Mouse (Mus musculus) layer of hippocampus, adult 9-10 months (tissue): ENCODE results near the gene Map4k4.

Experiments used
- DNase-seq: peaks from one replicate; pipeline ENCODE4 v3.0.0; 2022; ENCODE audit warnings: low spot score

Map4k4 gene

DNA sequence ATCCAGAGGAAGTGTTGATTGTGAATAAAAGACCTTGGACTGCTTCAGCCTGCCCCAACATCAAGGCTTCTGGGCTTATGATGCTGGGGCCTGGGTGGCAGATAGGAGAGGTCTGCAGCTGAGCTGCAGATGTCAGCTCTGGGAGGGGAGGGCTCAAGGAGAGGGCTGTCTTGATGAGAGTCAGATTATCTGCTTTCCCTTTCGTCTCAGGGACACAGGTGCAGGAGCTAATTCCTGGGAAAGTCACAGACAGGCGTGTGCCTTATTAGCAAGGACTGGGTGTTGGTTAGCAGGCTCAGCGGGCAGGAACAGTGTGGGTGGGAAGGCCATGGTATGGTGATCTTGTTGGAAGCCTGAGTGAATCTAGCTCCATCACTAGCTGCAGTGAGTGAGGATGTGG, 63.1 kb downstream of the Map4k4 start:
- no peak for DNase-seq

DNA sequence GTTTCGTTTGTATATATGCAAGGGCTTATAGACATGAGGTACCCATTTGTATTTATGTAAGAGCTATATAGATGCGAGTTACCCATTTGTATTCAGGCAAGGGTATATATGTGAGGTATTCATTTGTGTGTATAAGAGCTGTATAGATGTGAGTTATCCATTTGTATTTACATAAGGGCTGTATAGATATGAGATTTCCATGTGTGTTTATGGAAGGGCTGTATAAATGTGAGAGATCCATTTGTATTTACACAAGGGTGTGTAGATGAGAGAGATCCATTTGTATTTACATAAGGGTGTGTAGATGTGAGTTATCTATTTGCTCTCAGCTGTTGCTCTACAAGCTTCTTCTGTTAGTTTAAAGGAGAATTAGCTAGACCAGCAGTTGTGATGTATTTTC, 63.7 kb downstream of the Map4k4 start:
- DNase-seq, result no peak

DNA sequence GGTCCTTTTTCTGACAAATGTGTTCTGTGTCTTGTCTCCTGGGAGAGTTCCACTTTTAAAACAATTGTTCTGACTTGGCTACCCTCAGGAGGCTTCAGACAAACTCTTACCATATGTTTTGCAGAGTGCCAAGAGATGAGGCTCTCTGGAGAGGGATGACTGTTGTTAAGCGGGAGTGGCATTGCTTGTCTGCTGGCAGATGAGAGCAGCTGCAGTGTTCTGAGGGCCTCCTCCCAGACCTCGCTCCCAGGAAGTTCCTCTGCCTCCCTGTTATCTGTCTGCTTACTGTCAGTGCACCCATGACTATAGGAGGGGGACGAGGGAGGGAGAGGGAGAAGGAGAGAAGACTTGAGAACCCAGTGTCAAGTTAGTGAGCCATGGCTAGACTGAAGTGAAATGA, 64.7 kb downstream of the Map4k4 start:
- no peak for DNase-seq

DNA sequence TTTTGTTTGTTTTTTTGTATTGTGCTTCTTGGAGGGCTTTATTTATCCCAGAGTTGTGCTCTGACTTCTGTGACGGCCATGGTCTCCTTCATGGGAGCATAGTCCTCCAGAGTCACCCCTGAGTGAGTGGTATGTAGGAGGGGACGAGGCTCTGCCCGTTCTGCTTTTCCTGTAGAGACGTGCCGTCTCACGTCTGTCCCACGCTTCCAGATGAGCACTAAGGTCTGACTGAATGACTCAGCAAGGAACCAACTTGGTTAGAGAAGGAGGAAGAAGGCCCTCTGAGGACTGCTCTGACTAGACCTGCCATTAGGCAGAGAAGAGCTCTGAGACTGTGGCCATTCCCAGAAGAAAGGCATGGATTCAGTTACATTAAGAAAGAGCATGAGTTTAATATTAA, 68.3 kb downstream of the Map4k4 start:
- DNase-seq, result no peak

GRCm38 (mm10) chr1:39969771-39970406, 69.2 kb downstream of the Map4k4 start:
- DNase-seq, result no peak

DNA sequence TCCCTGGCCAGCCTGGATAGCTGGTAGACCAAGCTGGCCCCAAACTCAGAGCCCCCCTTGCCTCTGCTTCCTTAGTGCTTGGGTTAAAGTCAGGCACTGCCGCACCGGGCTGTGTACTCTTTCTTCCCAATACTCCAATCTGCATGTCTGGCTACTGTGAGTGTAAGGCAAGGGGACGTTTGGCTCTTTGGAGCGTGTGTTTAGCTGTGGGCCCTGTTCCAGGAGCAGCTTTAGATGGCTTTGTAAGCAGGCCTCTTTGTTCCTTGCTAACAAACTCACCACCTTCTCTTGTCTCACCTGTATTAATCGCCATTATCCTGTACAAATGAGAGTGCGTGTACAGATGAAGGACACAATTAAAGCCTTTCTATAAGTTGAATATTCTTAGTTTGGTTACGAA, 71.7 kb downstream of the Map4k4 start:
- DNase-seq, result no peak

DNA sequence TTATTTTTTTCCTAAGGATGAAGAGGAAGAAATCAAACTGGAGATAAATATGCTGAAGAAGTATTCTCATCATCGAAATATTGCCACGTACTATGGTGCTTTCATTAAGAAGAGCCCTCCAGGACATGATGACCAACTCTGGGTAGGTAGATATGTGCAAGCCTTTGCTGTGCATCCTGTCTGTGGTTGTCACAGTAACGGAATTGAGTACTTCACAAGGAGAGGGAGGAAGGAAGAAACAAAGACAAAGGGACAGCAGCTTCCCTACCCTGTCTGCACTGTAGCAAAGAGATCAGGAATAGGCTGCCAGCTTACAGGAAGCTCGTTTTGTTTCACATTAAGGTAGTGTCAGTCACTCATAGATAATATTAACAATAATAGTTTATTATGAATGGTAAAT, 73.2 kb downstream of the Map4k4 start:
- no peak for DNase-seq

DNA sequence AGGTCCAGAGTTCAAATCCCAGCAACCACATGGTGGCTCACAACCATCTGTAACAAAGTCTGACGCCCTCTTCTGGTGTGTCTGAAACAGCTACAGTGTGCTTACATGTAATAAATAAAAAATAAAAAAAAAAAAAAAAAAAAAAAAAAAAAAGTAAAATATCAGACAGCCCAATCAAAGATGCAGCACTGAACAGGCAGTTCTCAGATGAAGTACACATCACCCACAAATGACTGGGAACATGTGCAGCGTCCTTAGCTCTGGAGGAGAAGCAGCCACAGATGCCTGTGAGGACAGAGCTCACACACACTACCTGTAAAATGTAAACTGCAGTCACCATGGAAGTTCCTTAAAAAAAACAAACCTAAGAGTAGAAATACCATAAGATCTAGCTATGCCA, 74.3 kb downstream of the Map4k4 start:
- DNase-seq, result no peak

- no peak for DNase-seq
Observed at GRCm38 (mm10) chr1:39976107-39976506, 75.4 kb downstream of the Map4k4 start.

- no peak for DNase-seq
Observed at GRCm38 (mm10) chr1:39976847-39977744, 76.4 kb downstream of the Map4k4 start.

- DNase-seq, result no peak
Observed at GRCm38 (mm10) chr1:39978781-39979486, 78.2 kb downstream of the Map4k4 start.

GRCm38 (mm10) chr1:39980314-39981290, 79.9 kb downstream of the Map4k4 start:
- DNase-seq, result no peak

- DNase-seq, result no peak
Observed at GRCm38 (mm10) chr1:39981970-39982369, 81.3 kb downstream of the Map4k4 start.

GRCm38 (mm10) chr1:39982727-39983487, 82.2 kb downstream of the Map4k4 start:
- no peak for DNase-seq

DNA sequence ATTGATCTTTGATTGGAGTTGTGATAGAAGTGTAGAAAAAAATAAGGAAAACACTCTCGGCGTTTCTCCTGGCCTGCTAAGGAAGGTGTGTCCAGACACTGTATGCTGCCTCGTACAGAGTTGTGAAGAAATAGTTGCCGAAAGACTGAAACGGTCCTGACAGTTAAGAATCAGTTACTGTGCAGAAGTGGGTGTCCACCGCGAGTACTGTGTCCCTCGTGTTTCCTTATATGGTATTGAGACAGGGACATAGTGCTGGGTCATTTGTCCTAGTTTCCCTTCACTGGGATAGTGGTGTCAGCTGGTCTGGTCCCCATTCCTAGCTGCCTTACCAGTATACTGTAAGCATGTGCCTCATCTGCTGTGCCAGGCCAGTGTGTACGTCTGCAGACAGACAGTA, 83.6 kb downstream of the Map4k4 start:
- DNase-seq, result no peak

DNA sequence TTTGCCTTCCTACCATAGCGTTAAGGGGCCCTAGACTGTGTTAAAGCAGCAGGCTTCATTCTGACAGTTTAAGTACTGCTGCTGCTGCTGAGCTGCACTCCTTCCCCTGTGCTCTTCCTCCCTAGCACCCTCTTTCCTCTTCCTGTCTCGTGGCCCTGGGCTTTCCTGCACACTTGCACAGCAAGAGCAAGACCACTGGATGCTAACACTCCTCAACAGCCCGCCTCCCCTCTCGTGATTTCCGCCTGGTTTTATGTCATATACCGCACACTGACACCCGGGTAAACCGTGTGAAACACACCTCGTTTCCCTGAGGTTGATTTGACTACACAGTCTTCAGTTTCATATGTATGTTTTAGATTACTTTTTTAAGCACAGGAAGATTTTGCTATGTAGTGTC, 86.1 kb downstream of the Map4k4 start:
- no peak for DNase-seq

GRCm38 (mm10) chr1:39988841-39989240, 88.1 kb downstream of the Map4k4 start:
- DNase-seq, result no peak

GRCm38 (mm10) chr1:39990041-39990440, 89.3 kb downstream of the Map4k4 start:
- DNase-seq, result no peak

DNA sequence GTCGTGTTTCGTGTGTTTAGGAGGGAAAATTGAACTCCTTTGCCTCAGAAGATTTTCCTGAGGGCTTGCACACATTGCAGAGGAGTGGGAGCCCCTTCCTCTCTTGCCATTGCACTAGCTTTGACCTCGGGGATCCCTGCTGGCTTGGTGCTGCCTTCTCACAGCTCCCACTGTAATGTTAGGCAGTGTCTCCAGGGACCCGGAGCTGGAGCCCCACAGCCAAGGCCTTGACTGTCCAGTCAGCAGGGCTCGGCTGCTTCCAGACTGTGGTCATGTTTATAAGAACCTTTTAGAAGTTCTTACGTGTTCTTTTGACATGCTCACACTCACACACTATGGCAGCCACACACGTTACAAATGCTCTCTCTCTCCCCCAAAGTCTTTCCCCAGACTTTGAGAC, 93.2 kb downstream of the Map4k4 start:
- DNase-seq, result no peak

GRCm38 (mm10) chr1:39995593-39995992, 94.9 kb downstream of the Map4k4 start:
- DNase-seq, result no peak

DNA sequence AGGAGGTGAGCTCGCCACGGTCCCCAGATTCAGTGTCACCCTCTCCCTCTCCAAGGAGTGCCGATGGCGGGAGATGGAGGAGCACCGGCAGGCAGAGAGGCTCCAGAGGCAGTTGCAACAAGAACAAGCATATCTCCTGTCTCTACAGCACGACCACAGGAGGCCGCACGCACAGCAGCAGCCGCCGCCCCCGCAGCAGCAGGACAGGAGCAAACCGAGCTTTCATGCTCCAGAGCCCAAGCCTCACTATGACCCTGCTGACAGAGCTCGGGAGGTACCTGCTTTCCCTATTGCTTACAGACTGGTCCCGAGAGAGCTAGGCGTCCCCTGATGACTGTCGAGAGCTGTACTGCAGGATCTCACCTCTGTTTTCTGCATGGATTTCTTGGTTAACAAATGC, 99.8 kb downstream of the Map4k4 start:
- DNase-seq, result no peak
